Mouse (Mus musculus) central nervous system, embryonic 11.5 days (tissue): ENCODE data around the gene Fam196a. TPM values are rescaled to one million over a fixed set of nuclear protein-coding genes. Genes with fewer than 3 reads are reported as not detected.

Experiments
- polyA plus RNA-seq: library from polyadenylated mRNA; depleted of rRNA; stranded (reverse); fragments of >200 nt; gene quantifications from 2 replicates; pipeline ENCODE4 v1.2.3, GENCODE M21; 2012; rRNA removed

Fam196a gene
- polyA plus RNA-seq: 0.86 and 0.99 TPM in 2 replicates

DNA sequence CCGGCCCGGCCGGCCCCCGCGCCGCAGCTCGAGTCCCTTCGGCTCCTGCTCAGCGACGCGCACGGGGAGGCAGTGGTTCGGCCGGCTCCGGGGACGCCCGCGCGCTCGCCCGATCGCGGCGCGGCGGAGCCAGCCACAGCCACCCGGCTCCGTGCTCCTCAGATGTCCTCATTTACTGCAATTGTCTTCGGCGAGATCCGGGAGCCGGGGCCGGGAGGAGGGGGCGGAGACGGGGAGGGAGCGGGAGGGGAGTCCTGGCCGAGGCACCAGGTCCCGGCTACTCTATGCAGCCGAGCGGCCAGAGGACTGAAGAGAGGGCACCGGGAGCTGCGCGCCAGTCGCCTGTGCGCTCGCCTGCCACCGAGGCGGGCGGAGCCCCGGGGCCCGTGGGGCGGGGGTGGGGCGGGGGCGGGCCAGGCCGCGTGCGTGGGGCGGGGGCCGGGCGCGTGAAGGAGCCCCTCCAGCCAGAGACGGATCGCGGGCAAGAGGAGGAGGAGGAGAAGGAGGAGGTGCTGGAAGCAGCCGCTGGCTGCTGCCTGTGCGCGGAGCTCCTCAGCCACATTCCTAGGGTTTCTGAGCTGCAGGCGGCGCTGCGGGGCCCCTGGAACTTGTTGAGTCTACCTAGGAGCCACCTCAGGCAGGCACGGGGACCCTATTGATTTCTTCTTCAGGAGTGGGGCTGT is at the start of gene Fam196a:
Fam196a (minus strand) TSS at position 504 of the 683 bp plus-strand sequence.

